Mouse (Mus musculus) WW6 (cell line): ENCODE results near the gene Kpna3.
"Not testable (repeated sequence)": the region's sequence is repeated elsewhere in the genome, so short reads cannot be mapped to it uniquely, and the experiment has no call there.

Source experiments
- DNase-seq: peaks from one replicate; pipeline ENCODE4 v3.0.0-alpha.2; 2013; ENCODE audit warnings: low read depth, low spot score

Kpna3 gene

GRCm38 (mm10) chr14:61394745-61395144 lies 44.9 kb downstream of the Kpna3 start:
- no peak for DNase-seq

DNA sequence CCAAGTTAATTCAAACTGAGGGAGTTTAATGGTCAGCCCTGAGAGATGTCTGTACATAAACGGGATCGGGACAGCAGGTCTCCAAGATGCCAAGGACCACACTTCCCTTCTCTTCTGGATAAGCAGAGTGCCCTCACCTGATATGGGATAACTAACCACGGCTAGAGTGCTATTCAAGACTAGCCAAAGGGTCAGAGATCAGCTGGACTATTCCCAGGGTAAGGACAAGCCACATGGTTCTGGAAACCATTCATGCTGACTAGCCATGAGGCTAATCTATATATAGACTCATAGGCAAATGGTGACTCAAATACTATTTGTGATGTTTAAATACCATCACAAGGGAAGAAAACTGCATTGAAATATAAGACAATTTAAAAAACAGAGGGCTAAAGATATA lies 49.1 kb downstream of the Kpna3 start:
- DNase-seq, result no peak

DNA sequence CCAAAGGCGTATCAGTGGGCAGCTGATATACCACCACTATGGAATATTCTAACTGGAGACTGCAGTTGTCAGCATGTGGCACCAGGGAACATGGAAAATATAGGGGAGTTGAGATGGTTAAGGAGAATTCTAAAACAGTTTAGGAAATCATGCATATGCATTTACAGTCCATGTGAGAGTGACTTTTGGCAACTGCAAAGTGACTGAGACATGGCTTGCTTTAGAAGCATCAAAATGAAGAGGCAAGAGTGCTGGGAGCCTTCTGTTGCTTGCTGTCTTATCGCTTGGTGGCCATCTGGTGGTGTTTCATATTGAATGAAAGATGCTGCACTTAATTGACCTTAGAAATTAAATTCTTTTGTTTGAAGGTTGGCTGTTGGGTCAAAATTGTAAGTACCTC lies 72.4 kb downstream of the Kpna3 start:
- no peak for DNase-seq

DNA sequence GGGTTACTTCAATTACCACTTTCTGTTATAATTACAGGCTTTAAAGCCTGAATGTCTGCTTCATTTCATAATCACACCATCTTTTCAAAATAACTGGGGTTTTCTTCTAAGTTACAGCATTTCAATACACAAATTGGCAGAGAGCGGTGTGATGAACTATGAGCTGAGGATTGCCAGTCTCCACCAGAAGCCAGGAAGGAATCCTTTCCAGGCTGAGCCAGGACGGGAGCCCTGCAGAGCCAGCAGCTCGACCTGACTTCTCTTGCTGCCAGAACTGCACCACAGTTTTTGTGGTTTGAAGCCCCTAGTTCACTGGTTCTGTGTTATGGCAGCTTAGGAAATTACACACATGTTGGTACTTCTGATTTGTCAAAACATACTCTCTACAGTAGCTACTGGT lies 75.0 kb downstream of the Kpna3 start:
- no peak for DNase-seq

DNA sequence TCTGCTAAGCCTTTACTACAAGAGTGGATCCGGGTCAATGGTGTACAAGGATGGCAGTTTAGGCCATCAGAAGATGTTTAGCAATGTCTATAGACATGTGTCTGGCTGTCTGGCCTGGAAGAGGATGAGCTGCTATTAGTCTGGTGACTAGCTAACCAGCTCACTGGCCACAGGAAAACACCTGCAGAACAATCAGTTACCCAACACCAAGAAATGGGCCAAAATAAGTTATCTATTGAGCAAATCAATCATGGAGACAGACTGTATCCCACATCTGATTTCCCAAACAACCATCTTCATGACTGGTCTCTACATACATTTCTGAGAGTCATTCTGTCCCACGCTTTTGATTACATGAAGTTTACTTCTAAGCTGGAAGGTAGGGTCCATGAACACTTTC lies 75.9 kb downstream of the Kpna3 start:
- DNase-seq, result no peak

DNA sequence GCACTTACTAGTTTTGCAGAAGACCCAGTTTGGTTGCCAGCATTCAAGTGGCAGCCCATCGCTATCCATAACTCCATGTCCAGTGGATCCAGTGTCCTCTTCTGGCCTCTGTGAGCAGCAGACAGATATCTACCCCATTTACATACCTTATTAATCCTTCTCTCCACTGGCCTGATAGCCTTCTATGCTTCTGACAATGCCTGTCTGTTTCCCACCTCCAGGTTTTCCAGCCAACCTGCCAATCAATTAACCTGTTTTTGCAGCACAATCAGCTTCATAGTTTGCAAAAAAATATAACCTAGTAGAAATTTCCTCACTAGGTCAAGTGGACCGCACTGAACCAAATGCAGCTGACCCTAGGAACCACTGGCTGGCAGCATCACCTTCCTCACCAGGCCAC lies 77.4 kb downstream of the Kpna3 start:
- DNase-seq, result no peak

DNA sequence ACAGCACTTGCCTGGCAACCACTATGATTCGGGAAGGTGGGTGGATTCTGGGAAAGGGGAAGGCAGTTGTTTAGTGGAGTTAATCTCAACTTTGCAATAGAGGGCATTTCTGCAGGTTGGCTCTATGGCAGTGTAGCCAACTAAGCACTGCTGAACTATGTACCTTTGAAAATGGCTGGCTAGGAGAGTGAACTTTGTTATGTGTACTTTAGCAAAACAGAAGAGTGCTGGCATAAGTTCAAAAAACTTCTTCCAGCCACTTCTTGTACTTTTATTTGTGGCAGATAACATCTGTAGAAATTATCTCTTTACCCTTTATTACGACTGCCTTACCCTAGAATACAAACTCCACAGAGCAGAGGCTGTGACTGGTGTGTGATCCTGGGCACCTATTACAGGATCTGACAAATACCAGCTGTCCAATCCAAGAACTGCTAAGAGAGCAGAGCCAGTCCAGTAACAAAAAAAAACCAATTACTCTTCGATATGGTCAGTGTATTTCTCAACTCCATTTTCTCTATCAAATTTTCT lies 78.6 kb downstream of the Kpna3 start:
- no peak for DNase-seq

DNA sequence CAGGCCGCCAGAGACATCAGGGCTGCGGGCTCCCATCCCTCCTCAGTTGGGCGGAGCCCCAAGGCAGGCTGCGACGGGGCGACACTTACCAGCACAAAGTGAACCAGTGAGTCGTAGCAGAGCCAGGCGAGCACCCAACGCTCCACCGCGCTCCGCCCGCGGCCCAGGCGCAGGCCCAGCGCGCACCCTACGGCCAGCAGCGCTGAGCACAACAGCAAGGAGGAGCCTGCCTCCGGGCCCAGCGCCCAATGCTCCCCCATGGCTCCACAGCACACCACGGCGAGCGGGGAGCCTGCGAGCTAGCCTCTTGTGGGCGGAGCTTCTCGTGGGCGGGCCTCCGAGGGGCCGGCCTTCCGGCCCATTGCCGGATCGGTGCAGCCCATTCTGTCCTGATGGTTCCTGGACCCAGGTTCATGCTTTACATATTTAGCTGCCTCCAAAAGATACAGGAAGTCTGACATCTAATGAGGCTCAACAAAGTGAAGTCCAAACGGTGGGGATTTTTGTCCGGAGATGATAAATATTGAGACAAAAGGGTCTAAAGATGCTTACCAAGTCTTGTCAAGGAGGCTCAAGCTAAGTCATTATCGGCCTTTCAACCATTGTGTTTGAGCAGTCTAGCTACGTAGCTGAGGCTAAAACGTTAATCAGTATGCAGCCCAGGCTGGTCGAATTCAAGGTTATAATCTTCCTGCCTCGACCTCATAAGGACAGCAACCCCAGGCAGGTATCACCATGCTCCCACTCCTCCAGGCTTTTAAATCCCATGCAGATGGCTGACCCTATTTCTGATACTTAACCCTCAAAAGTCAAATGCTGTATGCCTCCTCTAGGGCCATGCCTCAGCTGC lies 79.3 kb downstream of the Kpna3 start, which contains the start of gene Ebpl:
Gene Ebpl (minus strand): TSS at position 309 of the 850 bp plus-strand sequence.
- DNase-seq, result peak; percentile 72

DNA sequence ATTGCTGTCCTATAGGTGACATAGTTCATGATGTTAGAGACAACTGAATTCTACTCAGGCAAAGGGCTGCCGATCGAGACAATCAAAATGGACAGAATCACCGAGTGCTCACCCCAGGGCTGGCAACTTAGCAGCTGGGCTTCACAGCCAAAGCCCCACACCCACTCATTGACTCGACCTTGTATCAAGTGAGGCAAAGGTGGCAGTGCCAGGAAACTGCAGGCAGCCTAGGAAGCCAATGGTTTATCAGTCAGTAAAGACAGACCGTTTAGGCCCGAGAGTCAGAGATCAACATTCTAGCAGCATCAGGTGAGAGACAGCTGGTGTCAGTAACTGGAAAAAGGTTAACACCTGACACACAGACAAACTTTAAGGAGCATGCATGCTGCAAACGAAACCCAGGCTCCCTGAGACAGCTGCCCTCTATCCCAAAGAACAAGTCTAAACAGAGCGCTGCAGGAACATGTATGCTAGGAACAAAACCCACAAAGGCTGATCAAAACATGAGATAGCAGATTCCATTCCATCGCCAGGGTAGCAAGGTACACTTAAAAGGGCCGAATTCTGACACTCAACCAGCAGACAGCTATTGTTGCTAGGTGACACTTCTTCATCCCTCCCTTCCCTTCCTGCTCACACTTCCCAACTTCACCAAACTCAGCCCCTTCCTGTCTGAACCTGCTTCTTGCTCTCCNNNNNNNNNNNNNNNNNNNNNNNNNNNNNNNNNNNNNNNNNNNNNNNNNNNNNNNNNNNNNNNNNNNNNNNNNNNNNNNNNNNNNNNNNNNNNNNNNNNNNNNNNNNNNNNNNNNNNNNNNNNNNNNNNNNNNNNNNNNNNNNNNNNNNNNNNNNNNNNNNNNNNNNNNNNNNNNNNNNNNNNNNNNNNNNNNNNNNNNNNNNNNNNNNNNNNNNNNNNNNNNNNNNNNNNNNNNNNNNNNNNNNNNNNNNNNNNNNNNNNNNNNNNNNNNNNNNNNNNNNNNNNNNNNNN lies 85.1 kb downstream of the Kpna3 start:
- DNase-seq, result no peak

DNA sequence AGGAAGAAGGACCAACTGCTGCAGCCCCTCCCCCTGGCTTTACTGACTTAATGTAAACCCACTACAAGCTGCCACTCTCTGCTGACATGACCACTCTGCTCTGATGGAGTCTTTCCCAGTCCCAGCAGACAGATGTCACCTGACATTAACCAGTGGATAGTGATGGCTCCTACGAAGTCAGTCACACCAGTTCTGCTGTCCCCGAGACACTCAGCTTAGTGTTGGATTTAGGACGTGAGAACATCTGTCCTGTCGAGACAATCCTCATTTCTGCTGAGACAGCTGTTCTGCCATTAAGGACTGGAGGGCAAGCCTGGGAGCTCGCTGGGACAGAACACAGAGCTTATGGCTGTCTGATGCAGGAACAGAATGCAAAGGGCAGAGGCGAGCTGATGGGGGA lies 88.9 kb downstream of the Kpna3 start:
- DNase-seq, result no peak

DNA sequence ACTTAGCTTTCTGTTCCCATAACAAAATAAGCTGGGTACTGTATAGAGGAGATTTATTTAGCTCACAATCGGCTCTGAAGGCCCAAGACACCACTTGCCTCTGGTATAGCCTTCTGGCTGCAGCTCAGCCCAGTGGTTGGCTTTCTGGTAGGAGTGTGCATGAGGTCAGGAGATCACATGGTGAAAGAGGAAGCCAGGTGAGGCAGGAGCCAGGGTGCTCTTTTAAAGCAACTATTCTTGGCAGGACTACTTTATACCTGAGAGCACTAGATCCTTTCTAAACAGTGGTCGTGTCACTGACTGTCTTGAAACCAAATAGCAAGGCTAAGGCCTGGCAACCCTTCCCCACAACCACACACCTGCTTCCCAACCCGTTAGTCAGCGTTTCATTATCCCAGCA lies 89.8 kb downstream of the Kpna3 start:
- no peak for DNase-seq

DNA sequence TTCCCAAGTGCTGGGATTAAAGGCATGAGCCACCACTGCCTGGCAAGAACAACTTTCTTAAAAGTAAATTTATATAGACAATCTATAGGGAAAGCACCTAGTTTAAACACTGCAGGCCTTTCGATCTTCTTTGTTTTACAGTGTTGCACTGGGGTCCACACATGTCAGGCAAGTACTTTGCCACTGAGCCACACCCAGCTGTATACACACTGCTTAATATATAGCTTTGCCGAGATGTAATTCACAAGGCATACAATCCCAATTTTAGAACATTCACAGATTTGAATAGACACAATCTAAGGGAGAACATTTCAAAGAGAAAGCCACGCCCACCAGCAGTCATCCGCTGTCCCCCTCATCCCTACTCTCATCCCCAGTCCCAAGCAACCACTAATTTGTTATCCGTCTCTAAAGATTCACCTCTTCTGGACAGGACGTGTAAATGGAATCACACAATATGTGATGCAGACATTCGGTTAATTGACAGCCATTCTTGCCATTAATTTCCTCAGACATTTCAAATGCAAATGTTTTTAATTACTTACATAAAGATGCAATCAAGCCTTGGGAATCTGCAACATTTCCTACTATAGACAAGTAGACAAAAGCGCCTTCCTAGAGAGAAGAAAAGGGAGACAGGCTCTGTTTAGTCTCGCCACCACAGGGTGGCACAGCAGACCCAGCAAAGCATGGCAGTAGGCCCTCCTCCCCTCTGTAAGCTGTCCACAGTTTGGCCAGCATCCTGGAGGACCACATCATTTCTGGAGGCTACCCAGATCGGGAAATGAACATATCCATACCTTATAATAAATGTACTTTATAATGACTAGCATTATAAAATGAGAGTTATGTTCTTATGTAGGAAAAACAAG lies 92.6 kb downstream of the Kpna3 start:
- no peak for DNase-seq

DNA sequence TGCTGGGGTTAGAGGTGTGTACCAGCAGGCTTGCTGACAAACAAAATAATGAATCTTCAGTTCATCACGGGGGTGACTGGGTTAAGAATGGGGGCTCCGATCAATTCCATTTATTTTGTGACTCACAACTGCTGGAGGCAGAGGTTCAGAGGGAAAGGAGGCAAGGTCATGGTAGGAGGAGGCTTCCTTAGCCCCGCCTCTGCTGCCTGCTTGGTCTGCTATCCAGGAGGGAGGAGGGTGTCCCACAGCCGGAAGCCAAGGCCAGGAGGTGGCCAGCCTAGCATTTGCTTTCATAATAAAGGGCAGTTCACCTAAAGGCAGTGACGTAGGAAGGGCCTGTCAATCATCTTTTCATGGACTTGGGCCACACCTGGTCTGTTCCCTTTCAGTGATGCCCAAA lies 95.1 kb downstream of the Kpna3 start:
- DNase-seq, result no peak

DNA sequence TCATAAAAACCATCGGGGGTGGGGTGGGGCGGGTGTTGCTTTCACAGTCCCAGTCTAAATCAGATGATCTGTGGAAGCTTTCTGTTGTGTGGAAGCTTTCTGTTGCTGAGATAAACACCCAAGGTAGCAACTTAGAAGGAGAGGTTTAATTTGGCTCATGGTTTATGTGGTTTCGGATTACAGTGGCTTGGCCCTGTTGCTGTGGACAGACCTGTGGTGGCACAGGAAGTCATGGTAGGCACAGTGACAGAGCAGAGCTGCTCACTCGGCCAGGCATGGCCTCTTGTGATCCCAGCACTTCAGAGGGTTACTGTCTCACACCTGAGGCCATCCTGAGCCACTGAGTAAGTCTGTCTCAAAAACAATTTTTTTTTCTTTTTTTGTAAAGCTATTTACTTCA lies 100.3 kb downstream of the Kpna3 start:
- DNase-seq, result no peak

- peak; percentile 76 for DNase-seq
Measured at GRCm38 (mm10) chr14:61330996-61331561, 108.6 kb downstream of the Kpna3 start.

- DNase-seq, result no peak
Measured at GRCm38 (mm10) chr14:61330591-61330990, 109.1 kb downstream of the Kpna3 start.

DNA sequence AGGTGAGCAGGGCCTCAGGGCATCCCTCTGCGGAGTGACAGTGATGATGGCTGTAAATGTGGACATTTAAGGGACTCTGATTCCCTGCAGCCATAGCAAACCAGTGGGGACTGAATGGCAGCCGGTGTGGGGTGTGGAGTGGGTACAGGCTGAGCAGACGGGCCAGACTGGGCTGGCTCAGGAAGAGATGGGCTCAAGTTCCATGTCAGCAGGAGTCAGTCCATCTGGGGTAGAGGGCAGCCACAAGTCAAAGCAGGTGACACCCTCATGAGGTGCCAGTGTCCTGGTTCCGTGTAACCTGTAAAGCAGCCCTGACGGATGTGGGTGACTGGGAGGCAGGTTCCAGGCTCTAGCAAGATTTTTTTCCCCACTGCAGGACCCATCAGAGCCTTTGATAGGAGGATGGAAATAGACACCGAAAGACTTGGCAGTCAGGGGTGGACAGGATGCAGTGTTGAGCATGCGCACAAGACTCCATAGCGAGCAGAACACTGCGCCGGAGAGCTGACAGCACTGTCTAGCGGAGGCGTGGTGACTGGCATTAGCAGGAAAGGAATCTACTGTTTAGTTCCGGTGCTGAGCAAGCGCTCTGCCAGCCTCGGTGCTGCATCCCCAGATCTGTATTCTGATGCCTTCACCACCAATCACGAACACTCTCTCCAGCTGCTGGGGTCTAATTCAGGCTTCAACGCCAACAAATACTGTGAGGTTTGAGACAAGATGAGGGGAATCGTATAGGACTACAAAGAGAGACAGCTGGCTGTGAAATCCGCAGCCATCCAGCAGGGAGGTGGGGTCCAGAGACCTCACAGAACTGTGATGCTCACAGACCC lies 111.8 kb downstream of the Kpna3 start:
- no peak for DNase-seq

- DNase-seq, result not testable (repeated sequence)
Measured at GRCm38 (mm10) chr14:61327007-61327406, 112.7 kb downstream of the Kpna3 start.

DNA sequence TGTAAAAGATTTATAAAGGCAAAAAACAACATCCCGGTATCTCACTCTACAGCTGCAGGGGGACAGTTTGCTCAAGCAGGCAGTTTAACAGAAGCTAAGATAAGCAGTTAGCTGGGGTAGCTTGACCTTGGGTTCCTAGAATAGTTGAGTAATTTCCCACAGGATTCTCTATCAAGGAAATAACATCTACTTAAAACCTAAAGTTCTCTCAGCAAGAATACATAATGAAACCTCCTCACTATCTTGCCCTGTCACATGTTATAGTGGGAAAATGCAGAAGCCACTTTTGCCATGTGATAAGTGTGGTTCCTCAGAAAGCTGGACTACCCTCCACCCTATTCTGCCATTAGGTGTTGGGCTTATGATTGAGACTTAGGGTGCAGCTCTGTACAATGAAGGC lies 116.9 kb downstream of the Kpna3 start:
- DNase-seq, result no peak

DNA sequence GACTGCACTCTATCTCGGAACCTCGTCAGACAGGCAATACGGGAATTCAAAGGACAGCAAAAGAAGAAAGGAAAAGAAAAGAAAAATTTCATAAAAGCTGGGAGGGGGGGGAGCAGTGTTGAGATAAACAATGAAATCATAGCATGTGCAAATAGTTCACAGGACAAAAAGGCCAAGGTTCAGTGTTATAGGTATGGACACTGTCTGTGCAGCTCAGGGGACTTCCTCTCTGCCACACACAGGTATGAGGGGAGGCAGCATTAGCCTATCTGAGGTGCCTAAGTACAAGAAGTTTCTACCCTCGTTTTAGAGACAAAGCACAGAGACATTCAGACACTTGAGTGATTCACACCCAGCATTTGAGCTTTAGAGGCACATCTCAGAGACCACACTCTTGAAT lies 118.5 kb downstream of the Kpna3 start:
- no peak for DNase-seq
